Mouse (Mus musculus): ENCODE measurements around the gene Gadd45b. TPM values are rescaled to one million over a fixed set of nuclear protein-coding genes. Genes with fewer than 3 reads are reported as not detected.

The Gadd45b gene
- polyA plus RNA-seq, 1 experiment: 7.8 TPM

DNA sequence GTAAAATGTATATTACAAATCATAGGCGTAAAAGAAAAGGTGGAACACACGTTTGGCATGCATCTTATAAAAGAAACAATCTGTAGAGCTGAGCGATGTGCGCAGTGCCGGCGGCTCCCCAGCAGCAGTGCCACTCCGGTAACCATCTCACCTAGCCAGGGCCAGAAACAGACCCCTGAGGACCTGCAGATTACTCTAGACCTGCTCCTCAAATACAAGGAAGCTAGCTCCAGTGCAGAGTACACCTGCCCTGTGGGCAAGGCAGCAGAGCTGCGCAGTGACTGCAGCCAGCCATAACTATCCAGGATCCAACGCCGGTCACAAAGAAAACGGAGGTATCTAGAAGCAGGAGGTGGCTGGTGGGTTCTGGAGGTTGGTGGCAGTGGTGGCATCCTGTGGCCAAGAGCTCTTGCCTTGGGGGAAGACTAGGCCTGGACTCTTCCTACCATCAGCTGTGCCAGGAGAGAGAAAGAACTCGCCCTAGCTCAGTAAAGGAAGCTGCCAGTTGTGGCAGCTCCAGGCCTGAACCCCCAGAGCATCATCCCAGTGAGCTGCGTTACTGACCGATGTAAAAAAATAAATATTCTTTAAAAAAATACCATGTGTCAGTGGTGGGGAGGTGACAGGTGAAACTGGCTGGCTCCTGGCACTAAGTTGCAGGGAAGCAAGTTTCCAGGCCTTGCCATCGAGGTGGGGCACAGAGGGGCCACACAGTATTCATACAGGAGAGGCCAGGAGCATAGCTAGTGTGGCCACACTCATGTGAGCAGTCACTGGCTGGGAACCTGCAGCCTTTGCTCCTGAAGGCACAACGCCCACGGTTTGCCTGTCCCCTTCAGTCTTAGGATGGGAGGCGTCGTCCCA is 28.2 kb upstream of the Gadd45b start:
- peak overlapping the region; percentile 87 for H3K4me3 ChIP-seq (ENCODE audit: control insufficient read depth, low read depth, low read length)
- H3K27me3 ChIP-seq (ENCODE audit: control insufficient read depth, insufficient read depth, low read length): no peaks in the 10 kb centered on the region
- TF ChIP-seq CTCF (IDR thresholded peaks at IDR 0.05; ENCODE audit: control insufficient read depth, insufficient read depth, insufficient replicate concordance, low read depth, low read length) (no peak), POLR2A (IDR thresholded peaks at IDR 0.05; ENCODE audit: control insufficient read depth, low read depth, low read length) (no peak)
- peaks cover 29% of the 10 kb centered on the region for H3K4me1 ChIP-seq (ENCODE audit: control insufficient read depth, insufficient read depth, low read length)
- H3K27ac ChIP-seq (ENCODE audit: control insufficient read depth, insufficient read depth, low read depth, low read length): no peak overlapping the region
- no peaks in the 10 kb centered on the region for H3K36me3 ChIP-seq (ENCODE audit: control insufficient read depth, insufficient read depth, low read length)

GRCm38 (mm10) chr10:80902273-80902940 is 27.5 kb upstream of the Gadd45b start:
- Histone ChIP-seq H3K36me3 (ENCODE audit: control insufficient read depth, insufficient read depth, low read length) (no peaks in the 10 kb centered on the region), H3K4me3 (ENCODE audit: control insufficient read depth, low read depth, low read length) (peak overlapping the region; percentile 87), H3K27ac (ENCODE audit: control insufficient read depth, insufficient read depth, low read depth, low read length) (no peak overlapping the region), H3K4me1 (ENCODE audit: control insufficient read depth, insufficient read depth, low read length) (peaks cover 24% of the 10 kb centered on the region), H3K27me3 (ENCODE audit: control insufficient read depth, insufficient read depth, low read length) (no peaks in the 10 kb centered on the region)
- no peak for TF ChIP-seq POLR2A (IDR thresholded peaks at IDR 0.05; ENCODE audit: control insufficient read depth, low read depth, low read length)

- no peaks in the 10 kb centered on the region for H3K27me3 ChIP-seq (ENCODE audit: control insufficient read depth, insufficient read depth, low read length)
- H3K4me1 ChIP-seq (ENCODE audit: control insufficient read depth, insufficient read depth, low read length): peaks cover 16% of the 10 kb centered on the region
- H3K27ac ChIP-seq (ENCODE audit: control insufficient read depth, insufficient read depth, low read depth, low read length): no peak overlapping the region
- TF ChIP-seq CTCF (IDR thresholded peaks at IDR 0.05; ENCODE audit: control insufficient read depth, insufficient read depth, insufficient replicate concordance, low read depth, low read length) (no peak), POLR2A (IDR thresholded peaks at IDR 0.05; ENCODE audit: control insufficient read depth, low read depth, low read length) (no peak)
- peak overlapping the region; percentile 87 for H3K4me3 ChIP-seq (ENCODE audit: control insufficient read depth, low read depth, low read length)
- no peaks in the 10 kb centered on the region for H3K36me3 ChIP-seq (ENCODE audit: control insufficient read depth, insufficient read depth, low read length)
These were observed 26.6 kb upstream of the Gadd45b start for GRCm38 (mm10) chr10:80903282-80903681.

DNA sequence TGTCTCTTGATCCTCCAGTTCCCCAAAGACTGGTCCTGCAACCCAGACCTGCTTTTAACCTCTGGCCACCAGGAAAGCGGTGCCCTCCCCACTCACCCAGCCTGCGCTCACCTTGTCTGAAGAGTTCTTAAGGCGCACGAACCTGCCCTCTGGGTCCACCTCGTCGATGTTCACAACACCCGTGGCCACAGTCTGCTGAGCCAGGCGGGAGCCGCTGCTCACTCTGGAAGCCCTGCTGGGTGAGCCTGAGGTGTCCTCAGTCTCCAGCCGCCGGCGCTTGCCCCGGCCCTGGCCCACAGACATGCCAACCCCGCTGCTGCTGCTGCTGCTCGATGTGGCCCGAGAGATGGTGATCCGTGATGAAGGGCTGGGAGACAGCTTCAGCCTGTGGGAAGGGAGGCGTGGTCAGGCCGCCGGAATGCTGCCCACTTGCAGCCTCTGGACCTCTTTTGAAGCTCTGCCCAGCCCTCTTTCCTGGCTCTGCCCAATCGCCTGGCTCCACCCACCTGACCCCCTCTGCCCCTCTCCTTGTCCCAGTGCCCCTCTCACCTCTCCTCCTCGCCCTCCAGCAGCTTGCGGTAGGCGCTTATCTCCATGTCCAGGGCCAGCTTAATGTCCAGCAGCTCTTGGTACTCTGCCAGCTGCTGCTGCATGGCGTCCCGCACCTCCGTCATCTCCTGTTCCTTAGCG is 25.7 kb upstream of the Gadd45b start:
- Histone ChIP-seq H3K4me3 (ENCODE audit: control insufficient read depth, low read depth, low read length) (peak overlapping the region; percentile 87), H3K36me3 (ENCODE audit: control insufficient read depth, insufficient read depth, low read length) (no peaks in the 10 kb centered on the region)

GRCm38 (mm10) chr10:80904709-80905108 is 25.2 kb upstream of the Gadd45b start:
- H3K4me1 ChIP-seq (ENCODE audit: control insufficient read depth, insufficient read depth, low read length): peaks cover 13% of the 10 kb centered on the region
- TF ChIP-seq POLR2A (IDR thresholded peaks at IDR 0.05; ENCODE audit: control insufficient read depth, low read depth, low read length) (no peak), CTCF (IDR thresholded peaks at IDR 0.05; ENCODE audit: control insufficient read depth, insufficient read depth, insufficient replicate concordance, low read depth, low read length) (no peak)
- H3K36me3 ChIP-seq (ENCODE audit: control insufficient read depth, insufficient read depth, low read length): no peaks in the 10 kb centered on the region
- no peaks in the 10 kb centered on the region for H3K27me3 ChIP-seq (ENCODE audit: control insufficient read depth, insufficient read depth, low read length)
- H3K4me3 ChIP-seq (ENCODE audit: control insufficient read depth, low read depth, low read length): peak overlapping the region; percentile 87
- H3K27ac ChIP-seq (ENCODE audit: control insufficient read depth, insufficient read depth, low read depth, low read length): no peak overlapping the region

More for the DNA sequence above, 25.7 kb upstream of the Gadd45b start:
- H3K27me3 ChIP-seq (ENCODE audit: control insufficient read depth, insufficient read depth, low read length): no peaks in the 10 kb centered on the region
- H3K4me1 ChIP-seq (ENCODE audit: control insufficient read depth, insufficient read depth, low read length): peaks cover 15% of the 10 kb centered on the region
- no peak overlapping the region for H3K27ac ChIP-seq (ENCODE audit: control insufficient read depth, insufficient read depth, low read depth, low read length)
- TF ChIP-seq POLR2A (IDR thresholded peaks at IDR 0.05; ENCODE audit: control insufficient read depth, low read depth, low read length) (no peak), CTCF (IDR thresholded peaks at IDR 0.05; ENCODE audit: control insufficient read depth, insufficient read depth, insufficient replicate concordance, low read depth, low read length) (no peak)

DNA sequence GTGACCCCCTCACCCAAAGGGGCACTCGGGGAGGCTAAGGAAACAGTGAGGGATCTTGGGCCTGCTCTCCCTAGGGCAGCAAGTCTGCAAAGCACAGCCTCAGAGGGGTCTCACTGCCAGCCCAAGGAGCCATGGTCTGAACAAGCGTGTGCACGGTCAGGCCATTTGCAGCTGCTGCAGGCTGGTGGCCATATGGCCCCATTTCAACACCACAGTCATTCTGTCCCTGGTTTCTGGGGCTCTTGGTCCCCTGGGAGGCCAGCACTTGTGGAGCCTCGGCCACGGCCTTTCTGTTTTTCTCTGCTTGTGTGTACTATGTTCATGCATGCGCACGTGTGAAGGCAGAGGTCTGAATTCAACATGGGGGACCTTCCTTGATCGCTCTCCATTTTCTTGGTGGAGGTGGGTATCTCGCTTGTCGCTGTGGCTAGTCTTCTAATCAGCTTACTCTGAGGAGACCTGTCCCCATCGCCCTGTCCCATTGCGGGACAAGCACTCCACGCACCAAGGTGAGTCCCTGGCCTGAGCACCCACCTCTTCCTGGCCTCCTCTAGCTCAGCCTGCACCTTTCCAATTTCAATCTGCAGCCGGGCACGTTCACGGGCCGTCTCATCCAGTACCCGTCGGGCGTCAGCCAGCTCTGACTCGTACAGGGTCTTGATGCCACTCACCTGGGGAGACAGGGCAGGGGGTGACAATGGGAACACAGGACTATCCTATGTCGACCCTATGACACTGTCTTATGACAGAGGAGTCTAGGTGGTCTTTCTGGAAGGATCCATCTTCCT is 20.3 kb upstream of the Gadd45b start:
- no peak for TF ChIP-seq POLR2A (IDR thresholded peaks at IDR 0.05; ENCODE audit: control insufficient read depth, low read depth, low read length)
- TF ChIP-seq CTCF (IDR thresholded peaks at IDR 0.05; ENCODE audit: control insufficient read depth, insufficient read depth, insufficient replicate concordance, low read depth, low read length): no peak
- H3K36me3 ChIP-seq (ENCODE audit: control insufficient read depth, insufficient read depth, low read length): no peaks in the 10 kb centered on the region
- H3K4me1 ChIP-seq (ENCODE audit: control insufficient read depth, insufficient read depth, low read length): peaks cover 5% of the 10 kb centered on the region; the same call in 1 of the 2 replicates

More for the DNA sequence above, 20.3 kb upstream of the Gadd45b start:
- H3K27me3 ChIP-seq (ENCODE audit: control insufficient read depth, insufficient read depth, low read length): no peaks in the 10 kb centered on the region
- no peak overlapping the region for H3K27ac ChIP-seq (ENCODE audit: control insufficient read depth, insufficient read depth, low read depth, low read length)
- H3K4me3 ChIP-seq (ENCODE audit: control insufficient read depth, low read depth, low read length): no peak overlapping the region; the same call in 1 of the 2 replicates

Measured in testis, adult 2 months (tissue).